Mouse (Mus musculus) testis, postnatal 14 days (tissue): Measurements from ENCODE around the gene Rap1gap2.
A peak's percentile ranks its signal among the peaks of the same experiment; 100 is the strongest.

Source experiments
- DNase-seq: peaks from one replicate; pipeline ENCODE4 v3.0.0; 2021; ENCODE audit warnings: low spot score

The Rap1gap2 gene

GRCm38 (mm10) chr11:74457194-74457593 lies 153.5 kb downstream of the Rap1gap2 start:
- no peak for DNase-seq

- DNase-seq = no peak
These were observed 162.2 kb downstream of the Rap1gap2 start for GRCm38 (mm10) chr11:74448556-74448955.

GRCm38 (mm10) chr11:74447991-74448403 lies 162.7 kb downstream of the Rap1gap2 start:
- no peak for DNase-seq

- DNase-seq = no peak
These were observed 165.1 kb downstream of the Rap1gap2 start for GRCm38 (mm10) chr11:74445591-74445990.

GRCm38 (mm10) chr11:74443924-74444256 lies 166.8 kb downstream of the Rap1gap2 start:
- no peak for DNase-seq

- no peak for DNase-seq
These were observed 167.4 kb downstream of the Rap1gap2 start for GRCm38 (mm10) chr11:74443147-74443923.

- no peak for DNase-seq
These were observed 168.3 kb downstream of the Rap1gap2 start for GRCm38 (mm10) chr11:74442396-74442795.

- DNase-seq = no peak
These were observed 170.6 kb downstream of the Rap1gap2 start for GRCm38 (mm10) chr11:74440112-74440511.

- DNase-seq = no peak
These were observed 171.5 kb downstream of the Rap1gap2 start for GRCm38 (mm10) chr11:74439202-74439601.

GRCm38 (mm10) chr11:74438249-74438648 lies 172.5 kb downstream of the Rap1gap2 start:
- DNase-seq = no peak

- DNase-seq = no peak
These were observed 175.3 kb downstream of the Rap1gap2 start for GRCm38 (mm10) chr11:74435366-74435765.

GRCm38 (mm10) chr11:74433000-74433399 lies 177.7 kb downstream of the Rap1gap2 start:
- no peak for DNase-seq

GRCm38 (mm10) chr11:74429798-74430529 lies 180.8 kb downstream of the Rap1gap2 start:
- DNase-seq = no peak

GRCm38 (mm10) chr11:74426306-74426705 lies 184.4 kb downstream of the Rap1gap2 start:
- DNase-seq = no peak

GRCm38 (mm10) chr11:74422019-74422418 lies 188.7 kb downstream of the Rap1gap2 start:
- no peak for DNase-seq

- DNase-seq = no peak
These were observed 189.6 kb downstream of the Rap1gap2 start for GRCm38 (mm10) chr11:74421151-74421550.

GRCm38 (mm10) chr11:74419601-74420000 lies 191.1 kb downstream of the Rap1gap2 start:
- no peak for DNase-seq

- no peak for DNase-seq
These were observed 195.0 kb downstream of the Rap1gap2 start for GRCm38 (mm10) chr11:74415736-74416135.

- DNase-seq = no peak
These were observed 196.6 kb downstream of the Rap1gap2 start for GRCm38 (mm10) chr11:74414112-74414511.

- no peak for DNase-seq
These were observed 197.2 kb downstream of the Rap1gap2 start for GRCm38 (mm10) chr11:74413449-74413972.

GRCm38 (mm10) chr11:74412462-74412861 lies 198.3 kb downstream of the Rap1gap2 start:
- no peak for DNase-seq

GRCm38 (mm10) chr11:74411943-74412342 lies 198.8 kb downstream of the Rap1gap2 start:
- no peak for DNase-seq

GRCm38 (mm10) chr11:74409757-74410174 lies 200.9 kb downstream of the Rap1gap2 start:
- peak; percentile 34 for DNase-seq
